Mouse (Mus musculus) ES-E14 (cell line): ENCODE results near the gene Uspl1. TPM values are rescaled to one million over a fixed set of nuclear protein-coding genes. Genes with fewer than 3 reads are reported as not detected.

Experiments used
- DNase-seq: peaks from one replicate; pipeline ENCODE4 v3.0.0-alpha.2; 2013; ENCODE audit warnings: low read depth, low spot score
- H3K27ac ChIP-seq: 2 replicates; pipeline ENCODE4 v1.5.1; 2012; ENCODE audit warnings: low read depth, mild to moderate bottlenecking, low read length, moderate library complexity, mixed read lengths; ENCODE audit not compliant: poor library complexity, insufficient read depth, severe bottlenecking
- H3K36me3 ChIP-seq: 2 replicates; pipeline ENCODE4 v1.6.1; 2012; ENCODE audit warnings: mild to moderate bottlenecking, low read length, moderate library complexity, mixed read lengths; ENCODE audit not compliant: control insufficient read depth, poor library complexity, insufficient read depth, severe bottlenecking
- H3K4me1 ChIP-seq, 2 experiments: fragments of 150-350 bp in 1 of 2; sonication (generic) in 1 of 2; 2 replicates each; pipeline ENCODE4 v1.6.1; 2012; ENCODE audit warnings: low read length in 2 of 2, mild to moderate bottlenecking in 1 of 2, mixed read lengths in 1 of 2; ENCODE audit not compliant: control insufficient read depth in 2 of 2, insufficient read depth in 2 of 2, poor library complexity in 1 of 2
- H3K4me3 ChIP-seq, 2 experiments: fragments of 150-350 bp in 1 of 2; sonication (generic) in 1 of 2; 2 replicates each; pipeline ENCODE4 v1.5.1; 2012; ENCODE audit warnings: low read length in 2 of 2, low read depth in 1 of 2, mild to moderate bottlenecking in 1 of 2, mixed read lengths in 1 of 2; ENCODE audit not compliant: insufficient read depth in 1 of 2, poor library complexity in 1 of 2, severe bottlenecking in 1 of 2
- H3K9ac ChIP-seq: 2 replicates; pipeline ENCODE4 v1.6.1; 2012; ENCODE audit warnings: low read depth, mild to moderate bottlenecking, low read length, mixed read lengths; ENCODE audit not compliant: poor library complexity, insufficient read depth, severe bottlenecking
- H3K9me3 ChIP-seq: fragments of 150-350 bp; sonication (generic); 2 replicates; pipeline ENCODE4 v1.6.1; 2012; ENCODE audit warnings: low read depth, mild to moderate bottlenecking, low read length; ENCODE audit not compliant: control insufficient read depth, insufficient read depth
- CHD2 ChIP-seq: IDR thresholded peaks from 2 replicates; pipeline ENCODE4 v1.6.1; 2014; ENCODE audit warnings: mild to moderate bottlenecking, low read depth, low read length, inconsistent platforms
- HCFC1 ChIP-seq: IDR thresholded peaks from 2 replicates; pipeline ENCODE4 v1.6.1; 2012; ENCODE audit warnings: low read length, inconsistent platforms, borderline replicate concordance; ENCODE audit not compliant: insufficient read depth
- MAFK ChIP-seq: IDR thresholded peaks from 2 replicates; pipeline ENCODE4 v1.6.1; 2014; ENCODE audit warnings: mild to moderate bottlenecking, low read depth, low read length, inconsistent platforms; ENCODE audit not compliant: insufficient read depth
- ZC3H11A ChIP-seq: IDR thresholded peaks from 2 replicates; pipeline ENCODE4 v1.6.1; 2012; ENCODE audit warnings: low read depth, mild to moderate bottlenecking, inconsistent platforms, low read length, borderline replicate concordance
- ZNF384 ChIP-seq: IDR thresholded peaks from 2 replicates; pipeline ENCODE4 v1.6.1; 2012; ENCODE audit warnings: low read depth, low read length, inconsistent platforms
- in situ Hi-C, 2 experiments: fragments of 600-800 bp; cut with MboI; formaldehyde crosslinking; loops; one replicate each; pipeline ENCODE4 v1.15.1; 2025; ENCODE audit warnings: low sequenced_read_pairs in 2 of 2, inconsistent platforms in 1 of 2; ENCODE audit not compliant: unreplicated experiment in 2 of 2
- total RNA-seq: library from RNA; depleted of rRNA; stranded (reverse); fragments of 300-350 nt; gene quantifications from 2 replicates; pipeline ENCODE4 v1.2.3, GENCODE M21; 2012; rRNA removed

The Uspl1 gene
- total RNA-seq, result 108 and 116 TPM in 2 replicates

- peak; percentile 53 for TF ChIP-seq CHD2
- TF ChIP-seq HCFC1, result peak; percentile 91
- peak; percentile 24; the same call in 1 of the 2 replicates for TF ChIP-seq ZC3H11A
- no peak for TF ChIP-seq ZNF384
- TF ChIP-seq MAFK, result peak; percentile 47; the same call in 1 of the 2 replicates
- H3K36me3 ChIP-seq, result peaks cover 6% of the 10 kb centered on the region
- peaks cover 5 to 9% of the 10 kb centered on the region in 2 experiments; a peak in 3 of 4 replicates for H3K4me1 ChIP-seq
- H3K9ac ChIP-seq, result peak within 1 kb of the TSS; percentile 94
- peak; percentile 100 for DNase-seq
- in situ Hi-C loops, result no loop called here
- H3K27ac ChIP-seq, result peak within 1 kb of the TSS; percentile 93
- no peaks in the 10 kb centered on the region for H3K9me3 ChIP-seq
- peak within 1 kb of the TSS; percentile 86 to 90 for H3K4me3 ChIP-seq
These were observed at the start of gene Uspl1, which contains the start of gene Hmgb1 for GRCm38 (mm10) chr5:149184104-149184843. Uspl1 (plus strand) TSS chr5:149184350. Hmgb1 (minus strand) TSS chr5:149184489.

GRCm38 (mm10) chr5:149134751-149135454, 49.2 kb upstream of the Uspl1 start:
- in situ Hi-C loops, result no loop called here
- TF ChIP-seq CHD2 (no peak), ZC3H11A (no peak), MAFK (no peak), ZNF384 (no peak), HCFC1 (no peak)
- no peak for DNase-seq
- H3K9ac ChIP-seq, result no peak overlapping the region
- H3K9me3 ChIP-seq, result no peaks in the 10 kb centered on the region
- H3K4me1 ChIP-seq, result no peaks in the 10 kb centered on the region
- H3K27ac ChIP-seq, result no peak overlapping the region
- H3K36me3 ChIP-seq, result no peaks in the 10 kb centered on the region
- H3K4me3 ChIP-seq, result no peak overlapping the region

- no peak for TF ChIP-seq HCFC1
- no peak for TF ChIP-seq ZNF384
- no peak for TF ChIP-seq MAFK
- no peak for TF ChIP-seq ZC3H11A
- no peak for TF ChIP-seq CHD2
- Histone ChIP-seq H3K36me3 (no peaks in the 10 kb centered on the region), H3K4me1 (peaks cover 0 to 2% of the 10 kb centered on the region in 2 experiments; a peak in 2 of 4 replicates), H3K9me3 (no peaks in the 10 kb centered on the region), H3K27ac (no peak overlapping the region), H3K4me3 (no peak overlapping the region), H3K9ac (no peak overlapping the region)
- DNase-seq, result no peak
- in situ Hi-C loops, result no loop called here
These were observed 48.4 kb upstream of the Uspl1 start for GRCm38 (mm10) chr5:149135455-149136354.

GRCm38 (mm10) chr5:149136933-149137365, 47.2 kb upstream of the Uspl1 start:
- in situ Hi-C loops, result no loop called here
- no peak overlapping the region for H3K27ac ChIP-seq
- no peak for DNase-seq

More at GRCm38 (mm10) chr5:149136933-149137365, 47.2 kb upstream of the Uspl1 start:
- H3K9me3 ChIP-seq, result no peaks in the 10 kb centered on the region
- H3K4me3 ChIP-seq, result no peak overlapping the region
- no peak for TF ChIP-seq ZC3H11A
- peak; percentile 86 for TF ChIP-seq MAFK
- H3K4me1 ChIP-seq, result peaks cover 0 to 2% of the 10 kb centered on the region in 2 experiments; a peak in 2 of 4 replicates
- no peaks in the 10 kb centered on the region for H3K36me3 ChIP-seq
- no peak overlapping the region for H3K9ac ChIP-seq
